Mouse (Mus musculus) mouse trophoblast stem cell (cell line): ENCODE results near the gene Cluap1.

Experiments
- in situ Hi-C, 2 experiments: fragments of 300-500 bp; cut with MseI, MboI; formaldehyde crosslinking; loops; 2 replicates in 1 of 2; 3 replicates in 1 of 2; pipeline ENCODE4 v1.15.1; 2025

The Cluap1 gene

GRCm38 (mm10) chr16:3908537-3909111, at the start of gene Cluap1, which contains the start of gene 1700037C18Rik:
Gene Cluap1, plus strand, starts transcription at chr16:3908801.
Gene 1700037C18Rik, minus strand, starts transcription at chr16:3908689.
- in situ Hi-C loops, result no loop called here

GRCm38 (mm10) chr16:3859254-3859653, 49.3 kb upstream of the Cluap1 start:
- in situ Hi-C loops, result no loop called here

DNA sequence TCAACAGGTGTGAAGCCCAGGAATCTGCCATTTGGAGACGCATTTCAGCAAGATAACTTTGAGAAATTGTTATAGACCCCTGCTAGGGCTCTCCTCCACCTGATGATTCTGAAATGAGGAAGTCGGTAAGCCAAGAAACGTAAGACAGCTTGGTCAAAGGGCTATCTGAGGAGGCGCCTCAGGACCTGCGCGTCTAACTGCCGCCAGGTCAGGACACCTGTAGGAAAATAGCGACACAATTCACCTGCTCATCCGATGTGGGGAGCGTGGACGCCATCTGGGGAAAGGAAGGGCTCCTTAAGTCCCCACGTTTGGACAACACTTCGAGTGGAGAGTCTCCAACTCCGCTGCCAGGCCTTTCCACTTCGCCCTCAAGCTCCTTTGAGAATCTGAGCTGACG, 36.8 kb upstream of the Cluap1 start:
- in situ Hi-C loops, result no loop called here

GRCm38 (mm10) chr16:3872216-3873047, 36.2 kb upstream of the Cluap1 start, which contains the start of gene Naa60:
Gene Naa60, plus strand, starts transcription at chr16:3872375.
- in situ Hi-C loops, result no loop called here

- in situ Hi-C loops, result no loop called here
Measured at GRCm38 (mm10) chr16:3876346-3876745, 32.3 kb upstream of the Cluap1 start.

DNA sequence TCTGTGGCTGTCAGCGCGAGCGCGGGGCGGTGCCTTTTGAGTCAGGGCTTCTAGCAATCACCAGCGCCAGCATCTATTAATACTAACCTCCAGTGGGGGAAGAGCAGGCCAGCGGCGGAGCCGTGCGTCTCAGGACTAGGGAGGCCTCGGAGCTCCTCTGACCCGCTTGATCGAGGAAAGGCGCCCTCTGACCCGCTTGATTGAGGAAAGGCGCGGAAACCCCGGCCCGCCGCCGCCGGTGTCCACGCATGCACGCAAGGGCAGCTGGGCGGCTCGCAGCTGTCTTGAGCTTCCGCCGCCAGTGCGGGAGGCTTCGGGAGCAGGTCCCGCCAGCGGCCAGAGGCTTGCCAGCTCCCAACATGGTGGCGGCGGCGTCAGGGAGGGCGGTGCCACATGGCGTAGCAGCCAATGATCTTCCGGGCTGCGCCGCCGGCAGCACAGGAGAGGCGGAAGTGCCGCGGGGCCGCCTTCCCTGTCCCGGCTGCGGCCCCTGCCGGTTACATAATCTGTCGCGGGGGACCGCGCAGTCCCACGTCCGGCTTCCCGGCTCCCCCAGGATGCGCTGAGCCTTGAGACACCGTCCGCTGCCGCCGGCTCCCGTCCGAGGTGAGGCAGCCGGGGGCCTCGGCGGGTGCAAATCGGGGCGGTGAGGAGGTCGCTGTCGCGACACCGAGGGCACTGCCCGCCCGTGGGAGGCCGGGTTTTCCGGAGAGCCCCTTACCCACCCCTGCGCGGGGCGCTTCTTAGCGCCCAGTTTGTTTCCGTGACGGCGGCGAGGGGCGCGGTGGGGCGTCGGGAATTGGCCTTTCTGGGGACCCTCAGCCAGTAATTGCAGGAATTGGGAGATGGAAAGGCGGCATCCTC, 24.2 kb upstream of the Cluap1 start, which contains the start of the genes Zfp597 and Gm20695:
TSS of gene Zfp597 (minus strand) at position 361 of the 864 bp plus-strand sequence.
TSS of gene Gm20695 (plus strand) at position 448 of the 864 bp plus-strand sequence.
- in situ Hi-C loops, result no loop called here

GRCm38 (mm10) chr16:3885065-3885670, 23.4 kb upstream of the Cluap1 start:
- in situ Hi-C loops, result no loop called here

GRCm38 (mm10) chr16:3891621-3892295, 16.8 kb upstream of the Cluap1 start:
- in situ Hi-C loops, result no loop called here

GRCm38 (mm10) chr16:3893739-3894138, 14.9 kb upstream of the Cluap1 start:
- in situ Hi-C loops, result no loop called here

- in situ Hi-C loops, result no loop called here
Measured at GRCm38 (mm10) chr16:3895173-3895792, 13.3 kb upstream of the Cluap1 start.

DNA sequence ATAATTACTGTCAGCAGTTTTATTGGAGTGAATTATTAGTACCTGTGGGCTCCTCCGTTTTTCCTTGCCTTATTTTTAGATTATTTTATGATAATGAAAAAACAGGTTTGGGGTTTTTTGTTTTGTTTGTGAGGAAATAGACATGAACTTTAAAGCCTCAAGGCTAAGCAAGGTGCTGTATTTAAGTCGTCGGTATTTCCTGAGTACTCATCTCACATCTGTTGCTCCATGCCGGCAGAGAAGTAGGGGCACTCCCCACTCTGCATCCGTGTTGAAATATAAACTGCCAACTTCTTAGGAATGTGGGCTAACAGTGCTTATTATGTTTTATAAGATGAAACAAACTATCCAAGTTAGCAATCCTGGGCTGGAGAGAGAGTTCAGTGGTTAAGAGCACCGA, 12.6 kb upstream of the Cluap1 start:
- in situ Hi-C loops, result no loop called here

DNA sequence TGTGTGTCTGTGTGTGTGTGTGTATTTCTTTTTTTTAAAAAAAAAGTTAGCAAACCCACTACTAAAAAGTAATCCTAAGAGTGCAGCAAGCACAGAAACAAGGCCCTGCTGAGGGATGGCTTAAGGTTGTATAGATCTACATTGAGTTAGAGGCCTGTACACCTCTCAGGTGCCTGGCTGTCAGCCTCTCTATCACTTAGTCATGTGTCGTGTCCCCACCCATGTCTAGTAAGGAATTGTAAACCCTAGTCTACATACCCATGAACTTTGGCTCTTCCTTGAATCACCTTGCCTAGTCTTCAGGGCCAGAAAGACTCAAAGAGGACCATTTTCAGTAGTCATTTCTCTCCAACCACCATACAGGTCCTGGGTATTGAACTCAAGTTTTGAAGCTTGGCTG, 12.0 kb upstream of the Cluap1 start:
- in situ Hi-C loops, result no loop called here

GRCm38 (mm10) chr16:3907471-3907870, 1.1 kb upstream of the Cluap1 start:
- in situ Hi-C loops, result no loop called here

DNA sequence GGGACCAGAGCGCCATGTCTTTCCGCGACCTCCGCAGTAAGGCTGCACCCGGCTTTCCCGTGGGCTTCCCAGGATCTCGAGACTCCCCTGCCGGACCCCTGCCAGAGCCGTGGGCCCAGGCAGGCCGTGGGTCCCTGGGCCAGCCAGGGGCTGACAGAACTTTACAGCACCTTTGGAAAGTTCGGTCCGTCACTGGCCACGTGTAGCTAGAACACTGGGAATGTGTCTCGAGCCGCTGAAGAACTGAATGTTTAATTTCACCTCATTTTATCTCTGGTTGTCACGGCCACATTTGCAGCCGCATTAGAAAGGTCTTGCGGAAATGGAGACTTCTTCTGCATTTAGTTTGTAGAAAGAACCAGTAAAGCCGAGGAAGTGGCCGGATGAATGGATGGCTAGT, 517 bp downstream of the Cluap1 start:
- in situ Hi-C loops, result no loop called here

DNA sequence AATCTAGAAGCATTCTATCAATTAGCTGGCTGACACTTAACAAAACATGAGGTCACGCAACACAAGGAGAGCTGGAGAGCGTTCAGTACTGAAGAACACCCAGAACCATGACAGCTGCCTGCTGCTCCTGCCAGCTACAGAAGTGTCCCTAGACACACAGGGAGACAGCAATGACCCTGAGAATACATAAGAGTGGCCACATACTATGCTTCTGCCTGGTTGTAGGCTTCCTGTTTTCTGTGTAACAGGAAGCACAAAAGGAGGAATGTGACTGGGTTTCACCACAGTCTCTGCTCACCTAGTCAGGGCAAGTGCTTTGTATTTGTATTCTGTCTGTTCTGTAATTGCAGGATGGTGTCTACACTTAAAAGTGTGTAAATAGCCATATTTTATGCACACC, 12.2 kb downstream of the Cluap1 start:
- in situ Hi-C loops, result no loop called here

DNA sequence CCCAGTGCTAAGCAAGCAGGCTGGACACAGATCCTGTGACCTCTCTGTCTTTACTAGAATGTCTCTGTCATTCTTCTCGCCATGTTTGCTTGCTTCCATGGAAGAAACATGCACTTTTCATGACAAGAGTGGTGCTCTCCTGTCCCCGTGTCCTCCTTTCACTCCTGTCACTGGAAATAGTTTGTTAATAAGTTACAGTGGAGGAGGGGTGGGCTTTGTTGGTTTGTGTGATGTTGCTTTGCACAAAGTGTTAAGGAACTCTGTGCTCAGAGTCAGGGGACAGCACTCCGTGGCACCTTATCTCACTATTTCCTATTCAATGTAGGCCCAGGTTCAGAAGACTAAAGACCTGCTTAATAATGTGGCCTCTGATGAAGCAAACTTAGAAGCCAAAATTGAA, 14.9 kb downstream of the Cluap1 start:
- in situ Hi-C loops, result no loop called here

DNA sequence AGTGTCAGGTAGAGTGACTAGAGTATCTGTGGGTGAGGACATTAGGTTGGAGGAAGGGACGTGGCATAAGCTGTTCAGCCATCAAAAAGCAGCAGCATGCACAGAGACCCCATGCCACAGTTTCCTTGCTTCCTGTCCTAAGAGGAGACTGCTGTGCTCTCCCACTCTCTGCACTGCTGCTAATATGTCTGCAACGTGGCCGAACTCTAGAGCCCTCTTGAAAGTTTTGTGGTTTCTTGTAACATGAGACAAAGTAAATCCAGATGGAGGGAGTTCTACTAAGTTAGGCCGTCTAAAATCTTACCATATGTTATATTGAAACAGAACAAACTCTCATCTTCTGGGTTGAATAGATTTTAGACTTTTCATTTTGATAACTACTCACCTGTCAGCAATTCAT, 15.4 kb downstream of the Cluap1 start:
- in situ Hi-C loops, result no loop called here

GRCm38 (mm10) chr16:3928582-3928981, 20.0 kb downstream of the Cluap1 start:
- in situ Hi-C loops, result no loop called here

DNA sequence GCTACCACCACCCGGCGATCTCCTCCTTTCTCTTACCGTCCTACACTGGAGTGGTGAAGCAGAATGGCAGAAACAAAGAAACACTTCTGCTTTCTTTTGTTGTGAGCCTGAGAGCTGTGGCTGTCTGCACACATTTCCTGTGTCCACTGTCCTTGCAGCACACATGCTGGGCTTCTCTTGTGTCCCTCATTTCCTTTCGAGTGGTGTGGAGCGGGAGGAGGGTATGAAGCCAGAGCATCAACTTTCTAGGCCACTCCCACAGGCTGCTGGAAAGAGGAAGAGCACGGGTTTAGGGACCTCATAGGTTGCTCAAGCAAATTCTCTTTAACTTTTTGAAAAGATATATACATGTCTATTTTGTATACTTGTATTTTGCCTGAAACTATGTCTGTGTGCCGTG, 20.6 kb downstream of the Cluap1 start:
- in situ Hi-C loops, result no loop called here

- in situ Hi-C loops, result no loop called here
Measured at GRCm38 (mm10) chr16:3933536-3933935, 24.9 kb downstream of the Cluap1 start.

DNA sequence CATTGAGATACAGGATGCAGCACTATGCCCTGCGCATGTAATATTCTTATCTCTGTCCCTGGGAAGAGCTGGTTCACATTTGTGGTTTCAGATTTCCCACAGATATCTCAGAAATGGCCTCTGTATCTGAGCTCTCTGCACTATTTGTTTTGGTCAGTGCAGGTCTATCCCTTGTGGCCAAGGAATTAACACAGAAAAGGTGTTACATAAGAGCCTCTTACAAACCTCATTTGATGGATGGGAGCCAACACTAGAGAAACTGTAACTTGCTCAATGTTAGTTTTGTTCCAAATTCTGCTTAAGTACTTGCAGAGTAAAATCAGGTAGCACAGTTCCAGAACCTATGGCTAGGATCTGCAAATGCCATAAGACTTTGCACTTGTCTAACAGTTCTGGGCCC, 25.5 kb downstream of the Cluap1 start:
- in situ Hi-C loops, result no loop called here
